Mouse (Mus musculus) myocyte (in vitro differentiated cells): ENCODE measurements around the gene Smap2. TPM values are rescaled to one million over a fixed set of nuclear protein-coding genes. Genes with fewer than 3 reads are reported as not detected.
"Not testable (repeated sequence)": the region's sequence is repeated elsewhere in the genome, so short reads cannot be mapped to it uniquely, and the experiment has no call there.

ENCODE experiments used
- H3K27me3 ChIP-seq: one replicate; pipeline ENCODE4 v1.6.1; 2011; ENCODE audit not compliant: control insufficient read depth, insufficient read depth, insufficient read length
- H3K36me3 ChIP-seq: one replicate; pipeline ENCODE4 v1.6.1; 2011; ENCODE audit not compliant: control insufficient read depth, insufficient read depth
- H3K4me2 ChIP-seq: one replicate; pipeline ENCODE4 v1.6.1; 2011; ENCODE audit warnings: low read depth, control low read depth
- H3K4me3 ChIP-seq: one replicate; pipeline ENCODE4 v1.5.1; 2011; ENCODE audit warnings: mild to moderate bottlenecking, control low read depth, moderate library complexity
- H3K79me2 ChIP-seq: one replicate; pipeline ENCODE4 v1.6.1; 2011; ENCODE audit not compliant: control insufficient read depth, insufficient read depth
- H3ac ChIP-seq: one replicate; pipeline ENCODE4 v1.6.1; 2011; ENCODE audit not compliant: control insufficient read depth, insufficient read length
- CEBPB ChIP-seq: IDR thresholded peaks from 2 replicates; pipeline ENCODE4 v1.6.1; 2011; ENCODE audit warnings: mild to moderate bottlenecking, moderate library complexity; ENCODE audit not compliant: poor library complexity, insufficient read depth, severe bottlenecking
- E2F4 ChIP-seq: IDR thresholded peaks from one replicate; pipeline ENCODE4 v1.6.1; 2011; ENCODE audit warnings: mild to moderate bottlenecking, control low read depth, moderate library complexity; ENCODE audit not compliant: insufficient read depth
- MAX ChIP-seq: IDR thresholded peaks from one replicate; pipeline ENCODE4 v1.6.1; 2011; ENCODE audit warnings: low read depth, mild to moderate bottlenecking, control low read depth
- MYOD1 ChIP-seq, 3 experiments: IDR thresholded peaks; one replicate each; pipeline ENCODE4 v1.6.1; 2011; ENCODE audit warnings: control low read depth in 2 of 3, low read depth in 2 of 3, mild to moderate bottlenecking in 2 of 3, moderate library complexity in 1 of 3; ENCODE audit not compliant: insufficient read length in 2 of 3, control insufficient read depth in 1 of 3
- MYOG ChIP-seq, 3 experiments: IDR thresholded peaks; one replicate each; pipeline ENCODE4 v1.6.1; 2011; ENCODE audit warnings: control low read depth in 2 of 3, low read depth in 2 of 3, mild to moderate bottlenecking in 2 of 3; ENCODE audit not compliant: insufficient read length in 2 of 3, control insufficient read depth in 1 of 3, insufficient read depth in 1 of 3
- POLR2A ChIP-seq: IDR thresholded peaks from one replicate; pipeline ENCODE4 v1.6.1; 2011; ENCODE audit warnings: low read depth, mild to moderate bottlenecking, control low read depth, moderate library complexity; ENCODE audit not compliant: insufficient read length
- POLR2AphosphoS2 ChIP-seq: IDR thresholded peaks from one replicate; pipeline ENCODE4 v1.6.1; 2011; ENCODE audit warnings: low read depth, control low read depth; ENCODE audit not compliant: insufficient read length
- REST ChIP-seq: IDR thresholded peaks from one replicate; pipeline ENCODE4 v1.6.1; 2011; ENCODE audit warnings: mild to moderate bottlenecking, control low read depth, moderate library complexity; ENCODE audit not compliant: insufficient read depth, insufficient read length
- SRF ChIP-seq: IDR thresholded peaks from one replicate; pipeline ENCODE4 v1.6.1; 2011; ENCODE audit warnings: low read depth; ENCODE audit not compliant: control insufficient read depth, insufficient read length
- TCF12 ChIP-seq: IDR thresholded peaks from one replicate; pipeline ENCODE4 v1.6.1; 2011; ENCODE audit warnings: mild to moderate bottlenecking, control low read depth; ENCODE audit not compliant: poor library complexity, insufficient read depth, severe bottlenecking
- TCF3 ChIP-seq: IDR thresholded peaks from one replicate; pipeline ENCODE4 v1.6.1; 2011; ENCODE audit warnings: low read depth, control low read depth; ENCODE audit not compliant: insufficient read length
- USF1 ChIP-seq: IDR thresholded peaks from one replicate; pipeline ENCODE4 v1.6.1; 2011; ENCODE audit warnings: low read depth, mild to moderate bottlenecking, control low read depth, moderate library complexity
- polyA plus RNA-seq: library from polyadenylated mRNA; unstranded; fragments of >200 nt; fragmentation: generic; extraction: Trizol; gene quantifications from one replicate; pipeline ENCODE4 v1.2.1, GENCODE M21; 2012; ENCODE audit warnings: missing spikeins

Gene Smap2
- 31.3 TPM for polyA plus RNA-seq

DNA sequence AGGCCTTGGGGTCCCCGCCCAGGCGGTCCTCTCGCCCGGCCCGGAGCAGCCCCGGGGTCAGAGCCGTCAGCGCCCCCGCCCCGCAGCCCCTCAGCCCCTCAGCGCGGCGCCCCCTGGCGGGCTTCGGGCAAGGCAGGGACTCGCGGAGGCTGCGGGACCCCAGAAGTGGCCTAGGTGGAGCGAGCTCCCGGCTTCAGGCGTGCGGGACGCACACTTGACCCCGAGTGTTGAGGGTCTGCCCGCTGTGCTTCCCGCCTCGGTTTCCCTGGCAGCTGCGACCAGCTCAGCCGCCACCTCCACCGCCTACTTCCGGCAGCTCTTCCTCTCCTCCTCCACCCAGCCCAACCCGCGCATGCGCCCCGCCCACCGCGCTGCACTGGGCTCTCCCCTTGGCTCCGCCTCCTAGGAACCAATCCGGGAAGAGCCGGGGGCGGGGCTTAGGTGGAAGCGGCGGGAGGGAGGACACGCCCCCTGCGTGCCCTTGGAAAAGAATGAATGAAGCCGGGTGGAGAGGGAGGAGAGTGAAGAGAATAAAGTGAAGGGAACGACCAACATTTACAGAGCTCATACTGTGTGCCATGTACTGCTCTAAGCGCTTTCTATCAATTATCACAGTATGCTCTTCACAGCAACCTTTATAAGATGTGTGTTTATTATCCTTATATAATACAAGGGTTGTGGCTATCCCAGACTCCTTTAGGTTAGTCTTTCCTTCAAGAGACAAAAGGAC is at the start of gene Smap2:
TSS of gene Smap2 (minus strand) at position 320 of the 730 bp plus-strand sequence.
- Histone ChIP-seq H3K79me2 (peaks cover 46% of the 10 kb centered on the region), H3K36me3 (no peaks in the 10 kb centered on the region), H3K27me3 (no peaks in the 10 kb centered on the region), H3K4me2 (peak within 1 kb of the TSS; percentile 82), H3K4me3 (peak within 1 kb of the TSS; percentile 82), H3ac (peak within 1 kb of the TSS; percentile 76)
- peak; percentile 98 for TF ChIP-seq POLR2A
- TF ChIP-seq POLR2AphosphoS2 = peak; percentile 98
- no peak for TF ChIP-seq E2F4
- peak in 1 of 3 experiments; percentile 56 for TF ChIP-seq MYOG (IDR thresholded peaks at IDR 0.05; ENCODE audit: control insufficient read depth in 1 of 3, insufficient read depth in 1 of 3, insufficient read length in 2 of 3, low read depth in 2 of 3)
- no peak for TF ChIP-seq REST
- TF ChIP-seq MYOD1 (IDR thresholded peaks at IDR 0.05; ENCODE audit: control insufficient read depth in 1 of 3, insufficient read length in 2 of 3, low read depth in 2 of 3) = peak in 2 of 3 experiments; percentile 48 to 53

DNA sequence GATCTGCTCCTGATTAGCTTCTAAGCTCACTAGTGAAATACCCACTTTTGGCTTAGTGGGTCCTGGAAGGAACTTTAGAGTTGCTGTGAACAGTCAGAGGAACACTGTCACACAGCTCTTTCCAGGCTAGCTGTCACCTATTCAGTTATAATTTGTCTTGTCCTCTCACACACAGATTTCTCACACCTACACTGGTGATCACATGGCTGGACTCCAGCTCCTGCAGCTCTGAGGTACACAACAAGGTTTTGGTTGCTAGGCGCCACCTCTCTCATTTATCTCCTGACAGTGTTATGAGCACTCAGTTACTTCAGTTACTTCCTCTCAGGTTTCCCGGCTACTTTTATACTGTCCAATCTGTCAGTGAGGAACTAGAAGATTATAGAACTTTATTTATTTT is 48.3 kb upstream of the Smap2 start:
- TF ChIP-seq TCF12 = no peak
- TF ChIP-seq TCF3 = no peak
- no peak for TF ChIP-seq MYOD1 (IDR thresholded peaks at IDR 0.05; ENCODE audit: control insufficient read depth in 1 of 3, insufficient read length in 2 of 3, low read depth in 2 of 3)
- TF ChIP-seq CEBPB = no peak
- no peak for TF ChIP-seq POLR2AphosphoS2
- TF ChIP-seq MAX = no peak
- no peak for TF ChIP-seq POLR2A
- no peak for TF ChIP-seq SRF
- no peak for TF ChIP-seq USF1
- TF ChIP-seq E2F4 = no peak
- TF ChIP-seq MYOG (IDR thresholded peaks at IDR 0.05; ENCODE audit: control insufficient read depth in 1 of 3, insufficient read depth in 1 of 3, insufficient read length in 2 of 3, low read depth in 2 of 3) = no peak
- no peak for TF ChIP-seq REST
- H3K36me3 ChIP-seq = peaks cover 27% of the 10 kb centered on the region

DNA sequence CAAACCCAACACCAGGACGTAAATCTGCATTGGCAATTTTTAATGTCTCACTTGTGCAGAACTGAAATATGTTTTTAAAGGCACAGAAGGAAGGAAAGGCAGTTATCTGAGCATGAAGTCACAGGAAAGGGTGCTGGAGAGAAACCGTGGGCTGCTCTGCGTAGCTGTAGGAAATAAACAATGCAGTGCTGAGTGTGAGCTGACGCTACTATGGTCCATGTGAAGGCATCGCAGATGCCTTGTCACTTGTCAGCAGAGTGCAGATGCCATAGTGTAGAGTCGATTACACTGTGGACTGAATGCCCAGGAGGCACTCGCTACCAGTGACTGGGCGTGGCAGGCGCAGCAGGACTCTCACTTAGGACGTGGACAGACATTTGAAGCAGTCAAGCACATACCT is 42.2 kb upstream of the Smap2 start:
- H3K27me3 ChIP-seq, H3K4me2 ChIP-seq, H3K4me3 ChIP-seq, H3K36me3 ChIP-seq, H3K79me2 ChIP-seq, H3ac ChIP-seq: not testable (repeated sequence)

More for the DNA sequence above, 48.3 kb upstream of the Smap2 start:
- no peak overlapping the region for H3K4me2 ChIP-seq
- H3K79me2 ChIP-seq = no peaks in the 10 kb centered on the region
- no peak overlapping the region for H3ac ChIP-seq
- no peaks in the 10 kb centered on the region for H3K27me3 ChIP-seq
- no peak overlapping the region for H3K4me3 ChIP-seq

DNA sequence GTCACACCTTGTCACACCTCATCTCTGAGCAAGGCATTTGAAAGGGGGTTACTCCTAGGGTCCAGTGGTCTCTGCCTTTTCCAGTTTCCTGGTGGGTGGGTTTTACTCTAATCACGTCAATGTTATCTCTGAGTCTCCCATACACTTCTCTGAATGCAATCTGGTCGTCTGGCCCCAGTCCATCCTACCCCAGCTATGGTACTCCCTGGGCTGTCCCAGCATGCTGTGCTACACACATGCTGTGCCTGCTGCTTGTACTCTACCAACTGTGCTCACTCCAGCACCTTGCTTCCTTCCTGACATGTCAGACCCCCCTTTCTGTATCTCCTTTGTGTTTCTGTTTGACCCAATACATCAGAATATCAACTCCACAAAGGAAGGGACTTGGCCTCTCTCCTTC is 40.0 kb upstream of the Smap2 start:
- TF ChIP-seq POLR2A (no peak), SRF (no peak), USF1 (no peak), POLR2AphosphoS2 (peak; percentile 8)
- Histone ChIP-seq H3K4me2 (no peak overlapping the region), H3K36me3 (no peaks in the 10 kb centered on the region), H3K4me3 (no peak overlapping the region), H3ac (no peak overlapping the region), H3K79me2 (no peaks in the 10 kb centered on the region), H3K27me3 (no peaks in the 10 kb centered on the region)

DNA sequence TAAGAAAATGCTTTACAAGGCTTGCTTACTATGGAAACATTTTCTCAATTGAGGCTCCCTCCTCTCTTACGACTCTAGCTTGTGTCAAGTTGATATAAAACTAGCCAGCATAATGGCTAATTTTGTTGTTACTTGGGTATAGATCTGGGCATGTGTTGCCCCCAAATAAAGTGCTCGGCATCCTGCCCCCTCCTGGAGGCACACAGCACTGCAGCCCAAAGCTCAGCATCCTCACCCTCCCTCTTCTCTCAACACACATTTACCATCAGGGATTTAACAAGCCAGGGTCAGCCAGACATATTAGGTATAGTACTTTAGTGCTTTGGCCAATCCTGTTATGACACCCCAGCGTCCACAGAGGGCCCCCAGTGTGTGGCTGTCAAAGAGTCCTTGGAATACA is 39.3 kb upstream of the Smap2 start:
- no peak overlapping the region for H3K4me3 ChIP-seq
- H3ac ChIP-seq = no peak overlapping the region
- no peaks in the 10 kb centered on the region for H3K36me3 ChIP-seq
- H3K79me2 ChIP-seq = no peaks in the 10 kb centered on the region
- no peak overlapping the region for H3K4me2 ChIP-seq
- TF ChIP-seq CEBPB (no peak), POLR2AphosphoS2 (no peak), SRF (no peak), MYOD1 (IDR thresholded peaks at IDR 0.05; ENCODE audit: control insufficient read depth in 1 of 3, insufficient read length in 2 of 3, low read depth in 2 of 3) (no peak), TCF12 (no peak), REST (no peak), USF1 (no peak), POLR2A (no peak), E2F4 (no peak), MAX (no peak), MYOG (IDR thresholded peaks at IDR 0.05; ENCODE audit: control insufficient read depth in 1 of 3, insufficient read depth in 1 of 3, insufficient read length in 2 of 3, low read depth in 2 of 3) (no peak), TCF3 (no peak)
- no peaks in the 10 kb centered on the region for H3K27me3 ChIP-seq
